Mouse (Mus musculus) hindbrain, postnatal 0 days (tissue): Measurements from ENCODE around the gene Nsg2. TPM values are rescaled to one million over a fixed set of nuclear protein-coding genes. Genes with fewer than 3 reads are reported as not detected.
"Not testable (repeated sequence)": the region's sequence is repeated elsewhere in the genome, so short reads cannot be mapped to it uniquely, and the experiment has no call there.

Source experiments
- ATAC-seq: fragments of 200-750 bp; cut with Nextera tagmentation; 2 replicates; pipeline ENCODE4 v1.8.0; 2017; ENCODE audit warnings: mild to moderate bottlenecking, moderate TSS enrichment, moderate library complexity
- DNase-seq: peaks from one replicate; pipeline ENCODE4 v3.0.0-alpha.2; 2015; ENCODE audit warnings: low spot score
- H3K27ac ChIP-seq: fragments of 300-500 bp; sonication (generic); 2 replicates; pipeline ENCODE4 v1.5.1; 2014; ENCODE audit warnings: mild to moderate bottlenecking
- H3K27me3 ChIP-seq: fragments of 300-500 bp; sonication (generic); 2 replicates; pipeline ENCODE4 v1.6.1; 2014; ENCODE audit warnings: low read length, mixed read lengths; ENCODE audit not compliant: insufficient read depth
- H3K36me3 ChIP-seq: fragments of 300-500 bp; sonication (generic); 2 replicates; pipeline ENCODE4 v1.6.1; 2014; ENCODE audit warnings: low read length, mixed read lengths; ENCODE audit not compliant: insufficient read depth
- H3K4me1 ChIP-seq: fragments of 300-500 bp; sonication (generic); 2 replicates; pipeline ENCODE4 v1.6.1; 2014; ENCODE audit warnings: antibody characterized with exemption, low read length, mixed read lengths; ENCODE audit not compliant: insufficient read depth
- H3K4me2 ChIP-seq: fragments of 300-500 bp; sonication (generic); 2 replicates; pipeline ENCODE4 v1.6.1; 2014; ENCODE audit warnings: low read depth, mild to moderate bottlenecking, low read length, moderate library complexity, mixed read lengths
- H3K4me3 ChIP-seq: fragments of 300-500 bp; sonication (generic); 2 replicates; pipeline ENCODE4 v1.5.1; 2014; ENCODE audit warnings: low read length
- H3K9ac ChIP-seq: fragments of 300-500 bp; sonication (generic); replicated peaks from 2 replicates; pipeline ENCODE4 v1.6.1; 2014; ENCODE audit warnings: mild to moderate bottlenecking, low read length, moderate library complexity, mixed read lengths
- H3K9me3 ChIP-seq: fragments of 300-500 bp; sonication (generic); 2 replicates; pipeline ENCODE4 v1.6.1; 2016; ENCODE audit warnings: low read length, mixed read lengths
- CTCF ChIP-seq: IDR thresholded peaks from 2 replicates; pipeline ENCODE4 v1.5.1; 2016; ENCODE audit warnings: antibody characterized with exemption, control low read depth, low read depth
- WGBS: fragments of 180-500 bp; shearing (Covaris S2); extraction: QIAGEN DNeasy Blood & Tissue Kit; methylation state at CpG from one replicate; pipeline ENCODE4 v1.1.7; 2014; 5-methylcytosine and 5-hydroxymethylcytosine counted together
- polyA plus RNA-seq: library from polyadenylated mRNA; unstranded; fragments of >200 nt; fragmentation: Nextera tagmentation; extraction: Ambion mirVana; gene quantifications from 2 replicates; pipeline ENCODE4 v1.2.1, GENCODE M21; 2015
- total RNA-seq: library from RNA; depleted of rRNA; stranded (reverse); fragments of >200 nt; gene quantifications from 2 replicates; pipeline ENCODE4 v1.2.3, GENCODE M21; 2014

The Nsg2 gene
- total and polyA plus RNA-seq, 2 experiments from 2014 or later = 433 to 646 TPM

GRCm38 (mm10) chr11:31975678-31976077, 24.6 kb upstream of the Nsg2 start:
- no peak overlapping the region for H3K4me2 ChIP-seq
- WGBS = 76% methylated on average over 5 of the region's 5 CpGs
- H3K27me3 ChIP-seq = no peaks in the 10 kb centered on the region
- H3K9me3 ChIP-seq = peaks cover 4% of the 10 kb centered on the region; the same call in 1 of the 2 replicates
- H3K36me3 ChIP-seq = no peaks in the 10 kb centered on the region
- H3K9ac ChIP-seq = no peak overlapping the region
- TF ChIP-seq CTCF = no peak
- H3K27ac ChIP-seq = no peak overlapping the region
- H3K4me1 ChIP-seq = no peaks in the 10 kb centered on the region
- DNase-seq = no peak
- ATAC-seq = no peak
- H3K4me3 ChIP-seq = no peak overlapping the region

GRCm38 (mm10) chr11:31976137-31976536, 24.1 kb upstream of the Nsg2 start:
- DNase-seq (no peak), ATAC-seq (no peak)
- H3K4me2 ChIP-seq = no peak overlapping the region
- no peak overlapping the region for H3K9ac ChIP-seq
- no peaks in the 10 kb centered on the region for H3K4me1 ChIP-seq
- no peak overlapping the region for H3K27ac ChIP-seq
- H3K4me3 ChIP-seq = no peak overlapping the region
- no peak for TF ChIP-seq CTCF
- H3K27me3 ChIP-seq = no peaks in the 10 kb centered on the region
- H3K9me3 ChIP-seq = peaks cover 4% of the 10 kb centered on the region; the same call in 1 of the 2 replicates
- H3K36me3 ChIP-seq = no peaks in the 10 kb centered on the region
- 74% methylated on average over 5 of the region's 5 CpGs for WGBS

GRCm38 (mm10) chr11:31980089-31980488, 20.2 kb upstream of the Nsg2 start:
- not testable (repeated sequence) for H3K4me2 ChIP-seq, DNase-seq, H3K4me1 ChIP-seq, H3K36me3 ChIP-seq, H3K27me3 ChIP-seq, H3K4me3 ChIP-seq, H3K9me3 ChIP-seq, H3K9ac ChIP-seq, ATAC-seq, H3K27ac ChIP-seq
- WGBS = 86% methylated on average over 5 of the region's 5 CpGs

GRCm38 (mm10) chr11:31981830-31982229, 18.4 kb upstream of the Nsg2 start:
- Histone ChIP-seq H3K4me1 (no peaks in the 10 kb centered on the region), H3K9me3 (peaks cover 4% of the 10 kb centered on the region; the same call in 1 of the 2 replicates), H3K9ac (no peak overlapping the region), H3K27ac (no peak overlapping the region), H3K4me2 (no peak overlapping the region), H3K4me3 (no peak overlapping the region), H3K27me3 (no peaks in the 10 kb centered on the region), H3K36me3 (no peaks in the 10 kb centered on the region)
- ATAC-seq = no peak
- WGBS = 93% methylated on average over 7 of the region's 7 CpGs
- TF ChIP-seq CTCF = no peak
- DNase-seq = no peak

GRCm38 (mm10) chr11:31982247-31982943, 17.9 kb upstream of the Nsg2 start:
- not testable (repeated sequence) for H3K4me1 ChIP-seq, H3K36me3 ChIP-seq, H3K4me3 ChIP-seq, H3K4me2 ChIP-seq, H3K27ac ChIP-seq, ATAC-seq, H3K27me3 ChIP-seq, H3K9ac ChIP-seq, H3K9me3 ChIP-seq, DNase-seq
- 88% methylated on average over 13 of the region's 13 CpGs for WGBS

- no peaks in the 10 kb centered on the region for H3K4me1 ChIP-seq
- no peak overlapping the region for H3K9ac ChIP-seq
- no peak overlapping the region for H3K27ac ChIP-seq
- peaks cover 4% of the 10 kb centered on the region; the same call in 1 of the 2 replicates for H3K9me3 ChIP-seq
- no peaks in the 10 kb centered on the region for H3K27me3 ChIP-seq
- DNase-seq = no peak
- H3K36me3 ChIP-seq = no peaks in the 10 kb centered on the region
- no peak for TF ChIP-seq CTCF
- H3K4me3 ChIP-seq = no peak overlapping the region
- no peak for ATAC-seq
- no peak overlapping the region for H3K4me2 ChIP-seq
Observed at GRCm38 (mm10) chr11:31983249-31983648, 17.0 kb upstream of the Nsg2 start.

GRCm38 (mm10) chr11:31984786-31985185, 15.5 kb upstream of the Nsg2 start:
- WGBS = 72% methylated on average over 2 of the region's 2 CpGs
- Histone ChIP-seq H3K27ac (no peak overlapping the region), H3K4me1 (no peaks in the 10 kb centered on the region), H3K9ac (no peak overlapping the region), H3K4me3 (no peak overlapping the region), H3K4me2 (no peak overlapping the region), H3K27me3 (no peaks in the 10 kb centered on the region), H3K9me3 (no peaks in the 10 kb centered on the region), H3K36me3 (no peaks in the 10 kb centered on the region)
- DNase-seq = no peak
- no peak for ATAC-seq
- TF ChIP-seq CTCF = no peak
